Mouse (Mus musculus): Measurements from ENCODE around the gene Fam219a. TPM values are rescaled to one million over a fixed set of nuclear protein-coding genes. Genes with fewer than 3 reads are reported as not detected.

The Fam219a gene
- total RNA-seq, 4 experiments from 2014 or later = 12.3 to 16.5 (median 14.1) TPM

DNA sequence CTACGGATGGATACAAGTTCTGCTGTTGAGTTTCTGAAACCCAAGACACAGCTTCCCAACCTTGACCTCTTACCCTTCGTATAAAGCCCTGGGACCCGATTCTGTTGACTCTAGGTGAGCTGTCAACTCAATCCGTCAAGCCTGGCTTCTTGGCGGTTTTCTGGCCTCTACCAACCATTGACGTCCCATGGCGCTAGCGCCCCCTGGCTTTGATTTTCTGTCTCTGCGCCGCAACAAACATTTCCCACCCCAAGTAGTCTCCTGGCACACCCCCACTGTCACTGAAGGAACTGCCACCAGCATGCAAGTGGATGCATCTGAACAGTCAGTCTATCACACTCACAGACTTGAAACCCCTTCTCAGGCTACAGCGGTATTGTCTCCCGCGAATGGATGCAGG lies 63.2 kb downstream of the Fam219a start:
- no peak for DNase-seq (ENCODE audit: low spot score)

GRCm38 (mm10) chr4:41505131-41505551 lies 64.2 kb downstream of the Fam219a start:
- DNase-seq (ENCODE audit: low spot score) = peak; percentile 22

GRCm38 (mm10) chr4:41504325-41504724 lies 65.0 kb downstream of the Fam219a start:
- DNase-seq (ENCODE audit: low spot score) = no peak

DNA sequence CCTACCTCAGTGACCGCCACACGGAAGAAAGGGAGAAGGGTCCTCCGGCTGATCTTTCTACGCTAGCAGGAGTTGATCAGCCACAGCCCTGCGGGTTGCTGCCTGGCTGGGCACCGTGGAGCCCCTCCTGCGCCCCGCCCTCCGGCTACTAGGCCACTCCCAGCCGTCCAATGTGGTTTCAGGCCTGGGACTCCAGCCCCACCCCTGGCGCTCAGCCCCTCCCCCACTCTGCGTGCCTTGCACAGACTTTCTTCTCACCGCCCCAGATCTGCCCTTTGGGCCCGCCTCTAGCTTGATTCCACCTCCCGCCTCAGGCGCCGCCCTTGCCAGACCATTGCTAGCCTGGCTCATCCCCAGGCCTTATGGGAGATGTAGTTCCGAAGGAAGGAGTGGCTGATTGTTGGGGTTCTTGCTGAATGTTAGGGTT lies 66.3 kb downstream of the Fam219a start, which contains the start of gene AI464131:
Gene AI464131 (minus strand): TSS at position 91 of the 427 bp plus-strand sequence.
- DNase-seq (ENCODE audit: low spot score) = peak; percentile 96

- DNase-seq (ENCODE audit: low spot score) = no peak
Measured at GRCm38 (mm10) chr4:41502171-41502940, 67.0 kb downstream of the Fam219a start.

DNA sequence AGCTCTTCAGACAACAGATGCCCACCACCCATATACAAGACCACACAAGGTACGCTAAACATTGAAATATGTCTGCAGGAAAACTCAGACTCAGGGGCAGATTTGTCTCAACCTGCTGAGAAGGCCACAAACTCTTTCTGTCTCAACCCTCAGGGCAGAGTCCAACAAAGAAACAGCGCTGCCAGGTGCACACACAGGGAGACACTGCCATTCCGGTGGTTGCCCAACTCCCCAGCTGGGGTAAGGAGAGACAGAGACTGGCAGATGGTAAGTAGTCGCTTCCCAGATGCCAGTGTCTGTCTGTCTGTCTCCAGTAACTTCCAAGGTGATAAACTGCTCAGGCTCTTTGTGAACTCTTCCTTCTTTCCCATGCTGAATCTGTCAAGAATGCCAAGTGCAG lies 68.6 kb downstream of the Fam219a start:
- DNase-seq (ENCODE audit: low spot score) = no peak

GRCm38 (mm10) chr4:41499619-41500018 lies 69.7 kb downstream of the Fam219a start:
- no peak for DNase-seq (ENCODE audit: low spot score)

DNA sequence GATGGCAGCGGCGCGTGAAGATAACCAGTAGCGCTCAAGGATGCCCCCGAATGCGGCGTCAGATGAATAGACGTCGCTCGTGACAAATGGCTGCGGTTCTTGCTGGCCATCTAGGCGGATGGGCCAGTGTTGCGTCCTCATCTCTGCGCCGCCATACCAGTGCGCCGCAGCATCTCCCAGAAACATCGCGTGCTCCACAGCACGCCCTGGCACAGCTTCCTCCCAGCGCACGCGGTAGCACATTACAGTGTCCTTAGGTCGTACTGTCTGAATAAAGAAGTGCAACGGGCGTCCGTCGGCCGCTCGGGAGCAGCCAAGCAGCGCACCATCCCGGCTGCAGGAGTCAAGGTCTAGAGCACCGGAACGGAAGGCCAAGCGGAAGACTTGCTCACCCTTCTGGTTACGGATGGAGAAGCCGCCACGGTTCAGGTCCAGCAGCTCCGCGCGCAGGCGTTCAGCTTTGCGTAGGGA lies 70.4 kb downstream of the Fam219a start:
- DNase-seq (ENCODE audit: low spot score) = no peak

- DNase-seq (ENCODE audit: low spot score) = no peak
Measured at GRCm38 (mm10) chr4:41497995-41498845, 71.1 kb downstream of the Fam219a start.

DNA sequence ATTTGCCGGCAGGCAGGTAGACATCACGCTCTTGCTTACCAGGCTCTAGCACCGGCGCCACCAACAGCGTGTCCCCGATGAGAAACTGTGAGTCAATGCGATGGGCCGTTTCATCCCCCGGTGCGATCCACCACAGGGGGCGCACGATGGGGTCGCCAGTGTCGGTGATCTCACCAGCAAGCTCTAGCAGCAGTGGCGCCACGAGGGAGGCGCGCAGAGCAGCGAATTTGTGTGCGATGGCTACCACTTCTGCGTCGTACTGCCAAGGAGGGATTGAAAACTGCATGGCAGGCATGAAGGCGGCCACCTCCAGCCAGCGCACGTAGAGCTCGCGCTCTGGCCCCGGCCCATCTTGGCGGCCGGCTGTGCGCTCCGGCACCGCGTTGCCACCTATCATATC lies 71.8 kb downstream of the Fam219a start:
- no peak for DNase-seq (ENCODE audit: low spot score)

DNA sequence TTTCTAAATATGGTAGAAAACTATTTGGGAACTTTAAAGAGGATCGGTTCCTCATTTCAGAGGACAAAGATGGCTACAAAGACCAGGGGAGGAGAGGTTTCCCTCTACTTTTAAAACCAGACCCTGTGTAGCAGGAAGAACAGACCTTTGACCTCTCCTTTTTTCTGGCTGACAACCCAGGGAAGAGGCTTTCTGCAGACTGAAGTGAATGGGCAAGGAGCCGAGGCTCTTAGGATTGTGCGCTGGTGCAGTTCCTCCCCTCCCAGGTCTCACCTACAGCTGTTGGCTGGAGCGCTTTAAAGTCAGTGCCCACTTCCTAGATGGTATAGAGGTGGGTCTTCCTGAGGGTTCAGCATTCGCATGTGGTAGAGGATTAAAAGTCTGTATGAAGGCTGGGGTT lies 72.3 kb downstream of the Fam219a start:
- DNase-seq (ENCODE audit: low spot score) = no peak

DNA sequence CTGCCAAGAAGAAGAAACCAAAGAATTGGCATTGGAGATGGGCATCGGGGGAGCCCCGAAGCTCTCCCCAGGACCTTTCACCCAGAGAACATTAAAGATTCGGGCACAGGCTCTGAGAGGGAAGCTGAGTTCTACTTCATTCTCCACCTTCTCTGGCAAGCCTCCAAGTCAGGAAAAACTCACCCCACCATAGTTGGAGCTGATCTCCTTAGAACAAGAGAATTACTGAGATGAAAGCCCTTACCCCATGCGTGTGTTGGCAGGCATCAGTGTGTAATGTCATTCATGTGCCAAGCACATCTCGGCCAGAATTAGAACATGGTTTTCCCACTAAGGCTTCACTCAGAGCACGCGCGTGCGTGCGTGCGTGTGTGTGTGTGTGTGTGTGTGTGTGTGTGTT lies 73.5 kb downstream of the Fam219a start:
- DNase-seq (ENCODE audit: low spot score) = no peak

- no peak for DNase-seq (ENCODE audit: low spot score)
Measured at GRCm38 (mm10) chr4:41495076-41495475, 74.3 kb downstream of the Fam219a start.

- DNase-seq (ENCODE audit: low spot score) = no peak
Measured at GRCm38 (mm10) chr4:41494378-41494777, 75.0 kb downstream of the Fam219a start.

- no peak for DNase-seq (ENCODE audit: low spot score)
Measured at GRCm38 (mm10) chr4:41493464-41494116, 75.7 kb downstream of the Fam219a start.

- DNase-seq (ENCODE audit: low spot score) = no peak
Measured at GRCm38 (mm10) chr4:41492951-41493350, 76.4 kb downstream of the Fam219a start.

DNA sequence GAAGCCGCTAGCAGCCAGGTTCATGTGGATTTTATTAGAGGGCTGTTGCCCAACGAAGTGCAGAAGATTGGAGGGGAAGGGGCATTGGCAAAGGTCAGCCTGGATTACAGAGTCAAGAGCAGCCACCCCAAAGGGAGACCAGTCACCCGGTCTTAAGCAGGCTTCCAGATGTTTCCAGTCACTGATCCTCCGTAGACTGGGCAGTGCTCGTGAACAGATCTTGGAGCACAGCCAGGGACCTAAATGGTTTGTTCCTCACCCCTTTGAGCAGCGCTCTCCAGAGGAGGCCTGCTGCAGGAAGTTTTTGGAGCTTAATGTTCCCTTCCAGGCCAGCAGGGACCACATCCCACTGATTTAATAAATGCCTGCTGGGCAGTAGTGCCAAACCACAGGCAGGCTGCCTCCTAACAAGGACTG lies 87.7 kb downstream of the Fam219a start:
- DNase-seq (ENCODE audit: low spot score) = peak; percentile 74

GRCm38 (mm10) chr4:41480254-41480653 lies 89.1 kb downstream of the Fam219a start:
- peak; percentile 76 for DNase-seq (ENCODE audit: low spot score)

GRCm38 (mm10) chr4:41479456-41479804 lies 89.9 kb downstream of the Fam219a start:
- DNase-seq (ENCODE audit: low spot score) = peak; percentile 55

- no peak for DNase-seq (ENCODE audit: low spot score)
Measured at GRCm38 (mm10) chr4:41478751-41479455, 90.4 kb downstream of the Fam219a start.

- DNase-seq (ENCODE audit: low spot score) = no peak
Measured at GRCm38 (mm10) chr4:41477648-41478160, 91.6 kb downstream of the Fam219a start.

Data from heart, adult 8-10 months (tissue).